Mouse (Mus musculus) cerebellum, adult 2 months (tissue): ENCODE measurements at regions not wholly inside any gene's neighbourhood (a gene's known extent, or its start where the extent isn't known, plus 50 kb on each side); places are given as distances from the start of the nearest gene placed in this dataset.

ENCODE experiments used
- DNase-seq, 2 experiments: peaks; one replicate each; pipeline ENCODE4 v3.0.0; 2021
- H3K27ac ChIP-seq: fragments of 200-500 bp; 2 replicates; pipeline ENCODE4 v1.5.1; 2012; ENCODE audit warnings: low read length, control low read depth, inconsistent platforms; ENCODE audit not compliant: insufficient read depth
- H3K27me3 ChIP-seq: fragments of 200-500 bp; 2 replicates; pipeline ENCODE4 v1.6.1; 2012; ENCODE audit warnings: inconsistent platforms, mild to moderate bottlenecking, low read length, moderate library complexity; ENCODE audit not compliant: control insufficient read depth, insufficient read depth
- H3K4me1 ChIP-seq: fragments of 200-500 bp; 2 replicates; pipeline ENCODE4 v1.6.1; 2011; ENCODE audit warnings: low read length; ENCODE audit not compliant: control insufficient read depth, insufficient read depth
- H3K4me3 ChIP-seq: fragments of 200-500 bp; replicated peaks from 2 replicates; pipeline ENCODE3; 2011; ENCODE audit warnings: mild to moderate bottlenecking, low read depth, low read length, control low read depth; ENCODE audit not compliant: insufficient read depth
- CTCF ChIP-seq: fragments of 200-500 bp; IDR thresholded peaks from 2 replicates; pipeline ENCODE4 v1.5.1; 2011; ENCODE audit warnings: low read depth, mild to moderate bottlenecking, control low read depth, low read length, moderate library complexity, borderline replicate concordance; ENCODE audit not compliant: insufficient read depth
- POLR2A ChIP-seq: fragments of 200-500 bp; IDR thresholded peaks from 2 replicates; pipeline ENCODE4 v1.6.1; 2011; ENCODE audit warnings: low read length, control low read depth, borderline replicate concordance; ENCODE audit not compliant: insufficient read depth
- WGBS: fragments of 180-500 bp; shearing (Covaris S2); methylation state at CpG from one replicate; pipeline ENCODE4 v1.1.7; 2018; 5-methylcytosine and 5-hydroxymethylcytosine counted together

DNA sequence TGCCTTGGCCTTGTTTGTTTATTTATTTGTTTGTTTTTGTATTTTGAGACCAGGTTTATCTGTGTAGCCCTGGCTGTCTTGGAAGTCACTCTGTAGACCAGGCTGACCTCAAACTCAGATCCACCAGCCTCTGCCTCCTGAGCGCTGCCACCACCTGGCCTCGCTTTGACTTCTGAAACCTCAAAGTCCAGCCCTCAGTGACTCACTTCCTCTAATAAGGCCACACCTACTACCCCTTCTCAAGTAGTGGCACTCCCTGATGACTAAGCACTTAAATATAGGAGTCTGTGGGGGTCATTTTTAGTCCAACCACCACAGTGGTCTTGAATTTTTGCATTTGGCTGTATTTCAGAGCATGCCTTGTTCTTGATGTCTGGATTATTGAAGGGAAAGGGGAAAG is 69.6 kb upstream of the Unc5b start:
- 93% methylated on average over 2 of the region's 2 CpGs for WGBS
- DNase-seq = no peak

GRCm38 (mm10) chr10:60893810-60894147 is 62.4 kb upstream of the Unc5b start:
- H3K4me3 ChIP-seq = no peak overlapping the region
- no peak for DNase-seq
- H3K27me3 ChIP-seq = no peaks in the 10 kb centered on the region; the same call in 1 of the 2 replicates
- H3K4me1 ChIP-seq = peaks cover 2% of the 10 kb centered on the region; the same call in 1 of the 2 replicates
- H3K27ac ChIP-seq = no peak overlapping the region
- WGBS = 54% methylated on average over 4 of the region's 4 CpGs
- no peak for TF ChIP-seq CTCF
- TF ChIP-seq POLR2A = no peak

More for the DNA sequence above, 69.6 kb upstream of the Unc5b start:
- H3K27ac ChIP-seq = no peak overlapping the region
- TF ChIP-seq POLR2A = no peak
- TF ChIP-seq CTCF = no peak
- no peaks in the 10 kb centered on the region; the same call in 1 of the 2 replicates for H3K27me3 ChIP-seq
- H3K4me1 ChIP-seq = no peaks in the 10 kb centered on the region
- no peak overlapping the region for H3K4me3 ChIP-seq

DNA sequence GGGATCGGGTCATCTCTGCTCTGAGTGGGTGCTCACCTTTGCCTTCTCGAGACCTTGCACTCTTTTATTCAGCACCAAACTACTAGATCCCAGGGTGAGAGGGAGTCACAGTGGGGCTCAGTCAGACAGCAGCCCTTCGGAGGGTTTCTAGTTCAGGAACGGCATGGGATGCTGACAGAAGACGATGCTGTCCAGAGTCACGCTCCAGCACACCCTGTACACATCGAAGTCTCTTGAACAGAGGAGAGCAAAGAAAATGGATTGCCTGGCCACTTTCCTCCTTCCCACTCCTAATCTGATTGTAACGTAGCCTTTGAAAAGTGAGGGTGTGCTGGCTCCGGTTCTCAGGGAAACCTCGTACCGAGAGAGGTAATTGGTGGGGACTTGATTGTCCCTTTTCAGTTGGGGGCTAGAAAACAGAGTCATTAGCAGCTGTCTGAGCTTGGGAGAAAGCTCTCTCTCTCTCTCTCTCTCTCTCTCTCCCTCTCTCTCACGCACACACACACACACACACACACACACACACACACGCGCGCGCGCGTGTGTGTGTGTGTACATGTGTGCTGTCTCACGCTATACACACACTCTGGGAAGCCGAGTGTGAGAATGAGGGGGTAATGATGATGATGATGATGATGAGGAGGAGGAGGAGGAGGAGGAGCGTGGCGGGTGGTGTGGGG is 61.9 kb upstream of the Unc5b start:
- no peak overlapping the region for H3K27ac ChIP-seq
- H3K4me3 ChIP-seq = no peak overlapping the region
- DNase-seq = no peak
- H3K27me3 ChIP-seq = no peaks in the 10 kb centered on the region; the same call in 1 of the 2 replicates
- 52% methylated on average over 22 of the region's 22 CpGs for WGBS
- TF ChIP-seq CTCF = no peak
- peaks cover 2% of the 10 kb centered on the region; the same call in 1 of the 2 replicates for H3K4me1 ChIP-seq

DNA sequence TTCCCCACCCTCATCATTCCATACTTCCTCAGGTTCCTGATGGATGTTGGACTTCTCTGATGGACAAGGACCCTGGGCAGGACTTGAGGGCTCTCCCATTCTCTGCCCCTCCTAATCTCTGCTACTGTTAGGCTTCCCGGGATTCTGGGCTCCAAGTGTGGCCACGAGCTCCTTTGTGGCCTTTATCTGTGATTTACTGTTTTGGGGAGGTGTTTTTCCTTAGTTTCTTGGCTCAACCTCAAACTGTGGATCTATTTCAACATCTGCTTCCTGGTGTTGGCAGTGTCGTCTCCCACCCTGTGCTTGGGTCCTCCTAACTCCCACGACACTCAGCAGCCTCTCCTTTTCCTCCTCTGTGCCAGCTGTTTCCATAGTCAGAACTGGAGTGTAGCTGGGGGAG is 61.3 kb upstream of the Unc5b start:
- 39% methylated on average over 4 of the region's 4 CpGs for WGBS
- H3K27ac ChIP-seq = no peak overlapping the region
- no peak for DNase-seq
- TF ChIP-seq POLR2A (no peak), CTCF (no peak)
- H3K4me3 ChIP-seq = no peak overlapping the region
- H3K4me1 ChIP-seq = peaks cover 2% of the 10 kb centered on the region; the same call in 1 of the 2 replicates
- no peaks in the 10 kb centered on the region; the same call in 1 of the 2 replicates for H3K27me3 ChIP-seq

- 84% methylated on average over 13 of the region's 13 CpGs for WGBS
- DNase-seq = no peak
- TF ChIP-seq CTCF (no peak), POLR2A (no peak)
- Histone ChIP-seq H3K27me3 (no peaks in the 10 kb centered on the region; the same call in 1 of the 2 replicates), H3K27ac (no peak overlapping the region), H3K4me1 (peaks cover 2% of the 10 kb centered on the region; the same call in 1 of the 2 replicates), H3K4me3 (no peak overlapping the region)
Observed at GRCm38 (mm10) chr10:60891476-60892170, 60.2 kb upstream of the Unc5b start.

- H3K4me1 ChIP-seq = peaks cover 2% of the 10 kb centered on the region; the same call in 1 of the 2 replicates
- no peak overlapping the region for H3K4me3 ChIP-seq
- no peak for DNase-seq
- no peaks in the 10 kb centered on the region; the same call in 1 of the 2 replicates for H3K27me3 ChIP-seq
- no peak for TF ChIP-seq POLR2A
- no peak for TF ChIP-seq CTCF
- no peak overlapping the region for H3K27ac ChIP-seq
- 12% methylated on average over 13 of the region's 13 CpGs for WGBS
Observed at GRCm38 (mm10) chr10:60889792-60890191, 58.4 kb upstream of the Unc5b start.

- 82% methylated on average over 7 of the region's 7 CpGs for WGBS
- TF ChIP-seq CTCF (no peak), POLR2A (no peak)
- DNase-seq = no peak
- no peak overlapping the region for H3K27ac ChIP-seq
- peaks cover 2% of the 10 kb centered on the region; the same call in 1 of the 2 replicates for H3K4me1 ChIP-seq
- no peaks in the 10 kb centered on the region; the same call in 1 of the 2 replicates for H3K27me3 ChIP-seq
- no peak overlapping the region for H3K4me3 ChIP-seq
Observed at GRCm38 (mm10) chr10:60888541-60888940, 57.2 kb upstream of the Unc5b start.
